Mouse (Mus musculus): Measurements from ENCODE around the gene Sf3a3. TPM values are rescaled to one million over a fixed set of nuclear protein-coding genes. Genes with fewer than 3 reads are reported as not detected.
A peak's percentile ranks its signal among the peaks of the same experiment; 100 is the strongest.

The Sf3a3 gene
- total RNA-seq, 2 experiments from 2014 or later = 39.2 to 40.3 TPM

DNA sequence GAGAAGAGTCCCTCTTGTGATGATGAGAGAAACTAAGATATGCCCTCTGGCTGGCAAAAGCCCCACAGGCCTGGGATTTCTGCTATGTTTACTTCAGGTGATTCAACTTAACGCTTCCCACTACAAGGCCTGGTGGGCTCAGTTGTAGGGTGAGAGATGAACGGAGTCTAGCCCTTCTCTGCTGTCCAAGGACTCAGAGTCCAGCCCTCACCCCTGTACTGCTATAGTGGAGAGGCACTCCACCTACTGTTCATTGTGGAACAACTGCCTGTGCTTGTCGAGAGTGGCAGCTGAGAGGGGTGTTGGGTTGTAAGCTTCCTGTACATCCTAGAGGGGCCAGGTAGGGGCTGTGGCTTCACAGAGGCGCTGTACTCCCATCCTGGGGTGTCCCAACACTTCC, 23.4 kb downstream of the Sf3a3 start:
- no peak for DNase-seq

DNA sequence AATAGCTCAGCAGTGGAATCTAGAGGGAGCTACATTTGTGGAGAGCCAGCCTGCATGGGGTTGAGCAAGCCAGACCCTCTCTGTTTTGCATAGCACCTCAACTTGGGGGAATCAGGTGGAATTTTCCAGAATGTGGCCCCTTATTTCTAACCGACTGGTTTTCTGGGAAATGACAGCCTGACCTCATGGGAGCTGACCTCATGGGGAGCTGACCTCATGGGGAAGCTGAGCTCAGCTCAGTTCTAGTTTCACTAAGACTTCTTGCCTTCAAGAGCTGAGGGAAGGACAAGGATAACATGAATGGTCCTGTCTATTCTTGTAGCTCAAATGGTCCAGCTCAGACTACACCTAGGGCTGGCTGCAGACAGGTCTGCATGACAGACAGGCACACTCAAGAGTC, 24.2 kb downstream of the Sf3a3 start:
- DNase-seq = no peak

DNA sequence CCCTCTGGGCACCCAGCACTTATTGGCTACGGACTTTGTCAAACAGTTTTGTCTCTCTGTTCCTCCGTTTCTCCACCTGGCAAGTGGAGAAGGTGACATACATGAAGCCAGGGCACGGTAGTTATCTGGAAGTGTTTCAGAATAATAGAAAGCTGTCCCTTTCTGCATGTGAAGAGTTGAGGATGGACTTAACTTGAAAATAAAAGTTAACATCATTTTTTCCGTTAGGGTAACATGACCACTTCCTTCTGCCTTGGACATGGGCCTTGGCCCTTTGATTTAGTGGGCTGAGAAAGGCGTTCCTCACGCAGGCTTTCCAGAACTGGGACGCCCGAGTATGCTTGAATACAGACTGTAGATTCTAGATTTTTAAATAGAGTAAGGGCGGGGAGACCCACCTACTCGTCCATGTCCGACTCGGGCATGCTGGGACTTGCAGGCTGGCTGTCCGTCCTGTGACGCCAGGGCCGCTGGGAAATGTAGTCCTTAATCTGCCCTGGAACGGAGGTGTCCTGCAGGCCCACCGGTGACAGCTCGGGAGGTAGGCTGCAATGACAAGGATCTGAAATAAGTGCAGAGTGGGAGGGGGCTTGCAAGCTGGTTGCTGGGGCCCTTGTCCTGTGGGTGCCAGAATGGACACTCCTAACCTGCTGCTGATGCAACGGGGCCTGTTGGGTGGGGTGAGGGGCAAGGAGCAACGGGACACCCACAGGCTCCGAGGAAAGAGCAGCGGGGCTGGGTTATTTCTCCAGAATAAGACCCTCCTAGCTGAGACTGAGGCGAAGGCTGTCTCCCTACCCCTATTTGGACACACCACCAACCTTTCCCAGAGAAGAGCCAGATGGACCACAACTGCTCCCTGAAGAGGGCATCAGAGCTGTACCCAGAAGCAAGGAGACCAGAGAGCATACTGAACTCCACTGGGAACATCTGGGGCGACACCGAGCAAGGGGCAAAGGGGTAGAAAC, 27.1 kb downstream of the Sf3a3 start, which contains the start of gene Inpp5b:
Gene Inpp5b, plus strand, starts transcription at position 475 of the 968 bp plus-strand sequence.
- DNase-seq = peak; percentile 86

DNA sequence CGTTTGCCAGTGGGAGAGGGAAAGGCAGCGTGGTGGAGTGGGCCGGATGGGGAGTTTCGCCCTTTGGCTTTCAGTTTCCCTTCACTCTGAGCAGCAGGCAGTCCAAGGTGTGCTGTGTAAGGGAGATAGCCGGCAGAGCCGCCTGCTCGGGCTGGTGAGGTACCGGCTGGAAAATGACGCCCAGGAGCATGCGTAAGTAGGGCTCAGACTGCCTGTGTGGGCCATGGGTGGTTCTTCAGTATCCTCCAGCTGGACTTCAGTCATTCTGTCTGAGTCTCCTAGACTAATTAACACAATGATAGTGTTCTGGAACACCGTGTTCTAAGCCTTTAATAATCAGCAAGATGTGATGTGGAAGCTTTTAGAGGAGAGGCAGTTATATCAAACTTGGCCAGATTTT, 28.3 kb downstream of the Sf3a3 start:
- DNase-seq = no peak

DNA sequence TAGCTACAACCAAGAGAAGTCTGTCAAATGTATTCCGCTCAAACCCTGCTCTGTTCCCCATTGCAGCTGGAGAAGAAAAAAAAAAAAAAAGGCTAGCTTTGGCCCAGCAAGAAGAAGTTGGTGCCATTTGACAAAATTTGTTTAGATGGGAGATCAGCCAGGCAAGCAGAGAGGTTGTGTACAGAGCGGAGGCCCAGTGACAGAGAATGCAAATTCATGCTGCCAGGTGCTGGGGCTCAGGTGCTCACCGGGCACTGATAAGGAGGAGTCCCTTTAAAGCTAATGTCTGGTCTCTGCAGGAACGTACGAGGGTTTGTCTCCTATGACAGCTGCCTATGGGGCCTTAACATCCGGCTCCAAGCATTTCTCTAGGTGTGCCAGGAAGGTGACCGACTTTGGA, 32.0 kb downstream of the Sf3a3 start:
- DNase-seq = no peak

DNA sequence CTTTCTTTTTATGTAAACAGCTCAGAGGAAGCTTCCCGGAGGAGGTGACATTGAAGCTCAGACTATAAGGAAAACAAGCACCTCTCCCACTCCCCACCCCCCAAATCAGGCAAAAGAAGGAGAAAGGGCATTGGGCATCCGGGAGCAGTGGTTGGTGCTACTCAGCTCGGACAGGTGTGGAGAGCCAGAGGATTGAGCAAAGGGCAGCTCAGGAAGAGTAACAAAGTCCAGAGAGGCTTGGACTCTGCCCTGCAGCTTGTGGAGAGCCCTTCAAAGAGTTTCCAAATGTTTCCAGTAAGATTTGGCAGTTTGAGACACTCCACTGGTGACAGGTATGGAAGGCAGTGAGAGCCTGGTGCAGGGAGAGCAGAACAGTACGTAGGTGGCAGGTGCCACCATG, 33.3 kb downstream of the Sf3a3 start:
- DNase-seq = no peak

DNA sequence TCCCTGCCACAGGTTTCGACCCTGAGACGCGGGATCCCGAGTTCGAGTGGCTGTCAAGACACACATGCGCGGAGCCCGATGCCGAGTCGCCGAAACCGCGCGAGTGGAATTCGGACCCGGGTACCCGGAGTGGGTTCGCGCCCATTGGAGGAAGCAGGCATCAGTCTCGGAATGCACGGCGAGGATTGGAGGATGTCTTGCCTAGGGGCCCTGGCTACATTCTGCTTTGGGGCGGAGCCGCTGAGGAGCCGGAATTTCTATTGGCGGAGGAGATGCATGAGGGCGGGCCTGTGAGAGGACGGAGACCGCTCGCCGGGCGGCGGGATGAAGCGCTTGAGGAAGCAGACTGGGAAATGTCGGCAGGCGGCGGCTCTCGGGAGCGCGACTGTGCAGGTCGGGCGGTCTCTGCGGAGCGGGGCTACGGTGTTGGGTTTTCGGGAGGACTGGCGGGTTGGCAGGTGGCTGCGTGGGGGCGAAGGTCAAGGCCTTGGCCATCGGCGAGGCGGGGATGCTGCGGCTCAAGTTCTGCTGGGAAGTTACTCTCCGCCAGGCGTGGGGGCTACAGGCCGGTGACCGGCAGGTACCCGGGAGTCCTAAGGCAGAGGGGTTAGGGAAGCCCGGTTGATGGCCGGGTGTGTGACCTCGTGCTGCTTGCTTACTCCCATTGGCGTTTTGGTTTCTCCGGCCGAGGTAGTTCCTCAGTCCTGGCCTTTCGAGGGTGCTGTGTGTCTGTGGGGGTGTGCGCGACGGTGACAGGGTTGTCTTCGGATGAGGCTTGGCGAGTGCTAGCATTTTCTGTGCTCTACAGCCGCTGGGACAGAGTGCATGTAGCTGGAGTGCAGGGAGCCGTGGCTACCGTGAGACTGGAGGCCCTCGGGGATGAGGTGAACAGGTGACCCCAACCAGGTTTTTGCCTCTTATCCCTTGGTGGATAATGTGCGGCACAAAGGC, 37.0 kb downstream of the Sf3a3 start:
- DNase-seq = peak; percentile 99

DNA sequence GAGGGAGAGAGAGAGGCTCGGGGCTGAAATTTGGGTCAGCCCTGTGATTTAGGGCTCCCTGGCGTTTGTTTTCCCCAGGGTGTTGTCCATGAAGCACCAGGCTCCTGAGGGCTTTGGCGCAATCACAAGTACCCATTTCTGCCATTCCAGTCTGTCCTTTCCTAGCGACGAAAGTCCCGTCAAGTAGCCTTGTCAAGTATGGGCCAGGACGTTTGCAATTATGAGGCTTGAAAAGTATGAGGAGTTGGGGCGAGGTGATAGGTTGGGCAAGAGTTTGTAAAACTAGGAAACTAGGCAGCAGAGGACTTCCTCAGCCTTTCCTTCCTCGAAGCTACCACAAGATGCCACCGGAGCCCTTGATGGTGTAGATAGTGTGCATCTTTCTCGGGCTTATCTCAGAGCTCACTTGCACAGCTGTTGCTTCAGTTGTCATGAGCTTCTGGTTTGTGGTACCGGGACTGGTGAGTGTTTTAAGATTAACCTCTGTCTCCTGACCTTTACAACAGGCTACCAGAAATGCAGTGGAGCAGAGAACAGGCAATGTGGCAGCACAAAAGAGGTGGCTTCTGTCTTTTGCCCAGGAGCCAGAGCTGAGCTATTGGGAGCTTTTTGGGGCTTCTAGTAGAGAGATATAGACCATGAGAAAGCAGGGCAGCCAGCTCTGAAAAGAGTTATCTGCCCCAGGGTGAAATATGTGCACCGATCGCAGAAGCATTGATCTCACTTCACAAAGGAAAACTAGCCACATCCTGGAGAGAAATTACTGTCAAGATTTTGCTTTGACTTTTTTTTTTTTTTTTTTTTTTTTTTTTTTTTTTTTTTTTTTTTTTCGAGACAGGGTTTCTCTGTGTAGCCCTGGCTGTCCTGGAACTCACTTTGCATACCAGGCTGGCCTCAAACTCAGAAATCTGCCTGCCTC, 38.0 kb downstream of the Sf3a3 start:
- peak; percentile 33 for DNase-seq

DNA sequence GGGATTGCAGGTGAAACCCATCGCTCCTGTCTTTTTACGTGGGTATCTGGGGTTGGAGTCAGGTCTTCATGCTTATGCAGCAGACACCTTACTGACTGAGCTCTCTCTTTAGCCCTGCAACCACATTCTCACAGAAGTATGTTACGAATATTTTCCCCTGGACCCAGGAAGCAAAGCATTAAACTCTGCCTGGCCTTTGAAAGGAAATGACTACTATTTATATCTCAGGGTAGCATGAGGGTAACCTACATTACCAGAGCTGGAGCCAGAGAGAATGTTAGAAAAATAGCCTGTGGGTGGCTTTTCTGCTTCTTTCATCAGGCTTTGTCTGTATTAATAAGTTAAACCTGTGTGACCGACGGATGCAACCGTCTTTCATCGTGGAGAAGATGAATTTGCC, 41.0 kb downstream of the Sf3a3 start:
- no peak for DNase-seq

DNA sequence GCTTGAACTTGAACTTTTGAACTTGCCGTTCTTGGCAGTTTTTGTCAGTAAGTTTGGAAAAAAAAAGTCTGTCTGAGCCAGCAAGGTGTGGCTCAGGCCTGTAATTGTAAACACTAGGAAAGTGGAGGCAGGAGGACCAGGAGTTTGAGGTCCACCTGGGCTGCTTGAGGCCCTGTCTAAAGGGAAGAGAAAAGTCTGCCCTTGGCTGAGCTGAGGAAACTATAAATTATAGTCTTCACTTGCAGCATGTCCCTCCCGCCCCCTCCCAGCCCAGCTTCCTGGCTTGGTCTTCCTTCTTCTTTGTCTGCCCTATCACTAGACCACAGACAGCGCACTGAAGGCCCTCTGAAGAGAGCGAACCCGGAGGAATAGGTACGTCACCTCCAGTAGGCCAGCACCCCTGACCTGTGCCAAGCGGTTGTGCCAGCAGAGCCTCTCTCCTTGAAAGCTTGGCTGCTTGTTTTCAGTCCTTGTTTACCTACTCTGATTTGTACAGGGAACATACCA, 44.8 kb downstream of the Sf3a3 start:
- DNase-seq = peak; percentile 67

DNA sequence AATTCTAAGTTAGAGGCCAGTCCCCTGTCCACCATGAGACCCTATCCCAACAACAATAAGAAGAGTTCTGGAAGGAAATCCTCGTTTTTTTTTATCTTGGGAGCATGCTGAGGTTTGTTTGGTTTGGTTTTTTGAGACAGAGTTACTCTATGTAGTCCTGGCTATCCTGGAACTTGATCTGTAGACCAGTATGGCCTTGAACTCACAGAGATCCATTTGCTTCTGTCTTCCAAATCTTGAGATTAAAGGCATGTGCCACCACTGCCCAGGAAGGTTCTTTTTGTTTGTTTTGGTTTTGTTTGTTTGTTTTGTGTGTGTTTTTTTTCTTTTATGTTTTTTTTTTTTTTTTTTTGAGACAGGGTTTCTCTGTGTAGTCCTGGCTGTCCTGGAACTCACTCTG, 46.6 kb downstream of the Sf3a3 start:
- DNase-seq = no peak

DNA sequence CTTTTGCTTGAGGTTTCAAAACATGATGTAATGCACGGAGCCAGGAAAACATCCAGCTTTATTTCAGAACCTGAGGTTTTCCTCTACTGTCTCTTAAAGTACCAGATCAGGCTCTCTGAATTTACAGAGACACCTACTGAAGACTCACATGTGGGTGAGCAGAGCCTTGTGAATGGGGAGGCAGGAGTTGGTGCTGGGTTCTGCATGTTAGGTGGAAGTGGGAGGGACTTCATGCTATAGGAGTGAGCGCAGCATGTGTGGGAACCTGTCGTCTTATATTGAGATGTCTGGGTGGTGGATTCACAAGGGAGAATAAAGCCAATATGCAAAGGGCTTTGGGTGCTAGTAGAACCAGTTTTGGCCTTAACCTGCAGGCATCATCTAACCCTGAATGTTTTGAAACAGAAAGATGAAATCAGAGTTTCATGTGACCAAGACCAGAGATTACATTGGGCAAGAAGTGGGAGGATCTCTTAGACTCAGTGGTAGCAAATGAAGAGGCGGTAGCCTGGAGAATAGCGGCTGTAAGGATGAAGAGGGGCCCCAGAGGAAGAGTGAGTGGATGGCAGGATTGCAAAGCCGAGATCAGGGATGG, 48.4 kb downstream of the Sf3a3 start:
- no peak for DNase-seq

DNA sequence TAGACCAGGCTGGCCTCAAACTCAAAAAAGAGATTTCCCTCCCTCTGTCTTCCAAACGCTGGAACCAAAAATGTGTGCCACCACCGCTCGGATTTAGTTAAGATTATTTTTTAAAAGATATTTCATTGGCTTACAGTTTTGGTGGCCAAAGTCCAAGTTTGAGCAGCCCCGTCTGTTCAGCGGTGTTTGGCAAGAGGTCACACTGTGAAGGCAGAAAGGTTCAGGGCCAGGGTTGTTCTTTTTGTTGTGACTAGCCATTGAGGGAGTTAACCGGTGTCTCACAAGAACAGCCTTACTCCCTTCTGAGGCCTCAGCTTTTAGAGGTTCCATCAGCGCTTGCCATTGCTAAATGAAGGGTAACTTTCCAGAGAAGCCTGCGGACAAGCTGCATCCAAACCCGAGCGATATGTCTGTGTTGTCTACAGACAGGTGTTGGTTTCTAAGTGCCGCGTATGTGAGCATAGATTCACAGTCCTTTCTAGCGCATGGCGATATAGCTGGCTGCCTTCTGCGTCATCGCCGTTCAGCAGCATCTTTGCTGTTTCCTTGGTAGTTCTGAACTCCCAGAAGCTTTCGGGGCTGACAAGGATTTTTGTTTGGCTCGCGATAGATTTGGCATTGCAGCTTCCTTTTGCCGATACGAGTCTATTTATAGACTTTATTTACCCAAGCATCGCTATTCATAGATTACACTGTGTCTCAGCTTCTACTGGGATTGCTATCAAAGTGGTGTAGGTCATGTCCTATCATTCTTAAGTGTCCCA, 51.4 kb downstream of the Sf3a3 start:
- no peak for DNase-seq

DNA sequence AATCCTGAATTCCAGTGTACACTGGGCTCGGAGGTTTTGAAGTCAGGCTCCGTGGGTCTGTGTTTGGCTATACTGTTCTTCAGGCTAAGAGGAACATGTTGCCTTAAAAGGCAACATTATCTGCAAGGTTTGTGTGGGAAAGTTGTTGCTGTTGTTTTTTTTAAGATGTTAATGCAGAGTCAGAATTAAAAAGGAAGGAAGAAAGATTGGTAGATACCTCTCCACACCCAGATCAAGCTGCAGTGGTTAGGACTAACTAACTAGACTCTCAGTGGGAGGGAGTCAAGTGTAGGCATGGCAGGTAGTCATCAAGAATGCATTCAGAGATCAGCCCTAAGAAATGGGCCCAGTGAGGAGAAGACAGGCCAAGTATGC, 52.0 kb downstream of the Sf3a3 start:
- DNase-seq = no peak

DNA sequence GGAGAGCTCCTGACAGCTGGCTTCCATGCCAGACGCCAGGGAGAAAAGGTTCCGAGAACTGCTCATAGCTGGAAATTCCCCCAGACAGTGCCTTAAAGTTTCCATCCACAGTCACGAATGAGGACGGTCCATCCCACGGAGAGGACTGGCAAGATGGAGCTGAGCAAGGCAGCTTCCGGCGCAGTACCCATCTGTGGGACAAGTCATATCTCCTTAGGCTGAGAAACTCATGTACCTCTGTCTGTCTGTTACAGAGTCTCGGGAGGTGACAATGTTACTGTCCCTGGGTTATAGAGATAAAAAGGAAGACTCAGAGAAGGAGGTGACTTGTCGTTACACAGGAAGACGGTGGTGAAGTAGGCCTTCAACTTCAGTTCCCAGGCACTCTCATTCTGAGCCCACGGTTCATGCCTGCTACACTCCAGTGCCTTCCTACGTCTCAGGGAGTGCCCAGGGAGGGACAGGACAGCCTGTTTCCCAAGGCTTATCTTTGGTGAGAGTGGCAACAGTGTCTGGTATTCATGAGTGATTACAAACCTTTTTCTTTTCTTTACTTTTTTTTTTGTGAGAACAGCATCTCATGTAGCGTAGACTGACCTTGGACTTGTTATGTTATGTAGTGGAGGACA, 54.5 kb downstream of the Sf3a3 start:
- no peak for DNase-seq

DNA sequence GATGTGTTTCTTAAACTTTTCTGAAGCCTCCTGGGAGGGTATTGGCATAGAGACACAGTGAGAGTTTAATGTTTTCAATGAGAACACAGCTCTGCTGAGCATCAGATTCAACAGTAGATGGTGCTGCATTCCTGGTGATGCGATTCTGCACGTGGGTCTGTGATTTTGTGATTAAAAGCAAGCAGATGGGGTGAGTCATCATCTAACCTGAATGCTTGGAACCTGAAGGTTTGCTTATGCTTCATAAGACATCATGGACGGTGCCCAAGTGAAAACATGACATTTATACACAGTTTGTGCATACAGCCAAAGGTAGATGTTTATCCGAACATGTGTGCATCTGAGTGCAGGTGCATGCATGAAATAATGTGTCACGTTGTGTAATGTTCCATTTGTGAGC, 56.0 kb downstream of the Sf3a3 start:
- DNase-seq = no peak

DNA sequence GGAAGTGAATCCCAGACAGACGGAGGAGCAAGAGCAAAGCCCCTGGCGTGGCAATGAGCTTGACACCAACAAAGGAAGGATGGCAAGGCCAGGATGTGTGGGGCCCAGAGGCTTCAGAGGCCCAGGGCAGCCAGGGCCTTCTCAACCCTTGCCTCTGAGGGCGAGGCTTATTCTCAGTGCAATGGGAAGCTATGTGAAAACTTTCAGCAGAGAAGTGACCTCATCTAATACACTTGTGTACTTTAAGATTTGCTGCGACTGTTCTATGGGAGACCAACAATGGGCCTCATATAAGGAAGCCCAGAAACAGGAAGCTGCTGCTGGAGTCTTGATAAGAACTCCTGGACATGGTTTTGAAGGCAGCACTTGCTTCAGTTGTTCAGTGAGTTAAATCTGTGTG, 57.5 kb downstream of the Sf3a3 start:
- DNase-seq = no peak

DNA sequence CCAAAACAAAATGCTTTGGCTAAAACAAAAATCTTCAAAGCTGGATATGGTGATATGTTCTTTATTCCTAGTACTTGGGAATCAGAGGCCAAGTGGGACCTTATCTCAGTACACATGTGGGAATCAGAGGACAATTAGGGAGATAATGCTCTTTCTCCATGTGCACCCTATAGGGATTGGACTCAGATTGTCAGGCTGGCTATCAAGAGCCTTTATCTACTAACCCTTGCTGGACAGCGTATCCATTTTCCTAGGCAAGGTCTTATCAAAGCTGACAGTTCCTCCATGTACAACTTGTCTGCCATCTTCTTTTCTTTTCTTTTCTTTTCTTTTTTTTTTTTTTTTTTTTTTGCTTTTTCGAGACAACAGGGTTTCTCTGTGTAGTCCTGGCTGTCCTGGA, 58.9 kb downstream of the Sf3a3 start:
- no peak for DNase-seq

DNA sequence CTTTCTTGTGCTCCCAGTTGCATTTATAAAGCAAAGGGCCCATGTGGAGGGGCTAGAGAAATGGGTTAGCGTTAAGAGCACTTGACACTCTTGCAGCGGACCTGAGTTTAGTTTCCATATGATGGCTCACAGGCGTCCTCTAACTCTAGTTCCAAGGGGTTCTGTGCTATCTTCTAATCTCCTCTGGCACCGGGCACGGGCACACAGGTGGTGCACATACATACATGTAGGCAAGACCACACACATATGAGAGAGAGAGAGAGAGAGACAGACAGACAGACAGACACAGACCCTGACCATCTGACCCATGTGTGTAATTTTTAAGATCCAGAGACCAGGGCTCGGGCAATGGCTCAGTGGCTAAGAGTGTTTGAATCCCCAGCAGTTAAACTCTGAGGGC, 59.4 kb downstream of the Sf3a3 start:
- DNase-seq = no peak

DNA sequence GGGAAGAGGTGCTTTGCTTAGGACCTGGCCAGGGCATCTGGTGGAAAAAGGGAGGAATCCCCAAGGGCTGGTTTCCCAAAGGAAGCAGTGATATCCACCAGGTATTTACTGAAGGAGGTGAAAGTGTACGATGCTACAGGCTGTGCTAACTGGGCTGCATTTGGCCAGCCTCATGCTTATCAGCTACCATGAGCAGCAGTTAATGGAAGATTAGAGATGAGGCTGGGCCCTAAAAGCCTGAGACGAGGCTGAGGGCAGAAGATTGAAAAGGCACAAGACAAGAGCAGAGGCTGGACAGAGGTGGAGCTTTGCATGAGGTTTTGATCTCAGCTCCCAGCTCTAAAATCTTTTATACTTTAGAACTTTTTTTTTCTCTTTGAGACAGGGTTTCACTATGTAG, 59.9 kb downstream of the Sf3a3 start:
- DNase-seq = no peak
